Mouse (Mus musculus) spleen, adult 2 months (tissue): ENCODE measurements around the gene Mocs2. TPM values are rescaled to one million over a fixed set of nuclear protein-coding genes. Genes with fewer than 3 reads are reported as not detected.

Experiments used
- DNase-seq, 2 experiments: peaks; one replicate each; pipeline versions ENCODE4 v3.0.0 to v3.0.0-alpha.2; 2012 to 2021; ENCODE audit warnings: low spot score in 2 of 2, low read depth in 1 of 2
- H3K27ac ChIP-seq: fragments of 200-500 bp; 2 replicates; pipeline ENCODE4 v1.5.1; 2012; ENCODE audit warnings: low read length, inconsistent platforms; ENCODE audit not compliant: insufficient read depth
- H3K27me3 ChIP-seq: fragments of 200-500 bp; 2 replicates; pipeline ENCODE4 v1.6.1; 2012; ENCODE audit warnings: mild to moderate bottlenecking, moderate library complexity, low read length, inconsistent platforms; ENCODE audit not compliant: control insufficient read depth, insufficient read depth
- H3K36me3 ChIP-seq: fragments of 200-500 bp; 2 replicates; pipeline ENCODE4 v1.6.1; 2012; ENCODE audit warnings: mild to moderate bottlenecking, low read length, inconsistent platforms; ENCODE audit not compliant: control insufficient read depth, insufficient read depth
- H3K4me1 ChIP-seq: fragments of 200-500 bp; 2 replicates; pipeline ENCODE4 v1.6.1; 2011; ENCODE audit warnings: inconsistent platforms; ENCODE audit not compliant: control insufficient read depth, insufficient read depth, insufficient read length
- H3K4me3 ChIP-seq: fragments of 200-500 bp; 2 replicates; pipeline ENCODE4 v1.5.1; 2011; ENCODE audit warnings: mild to moderate bottlenecking, inconsistent platforms; ENCODE audit not compliant: insufficient read depth, insufficient read length; ENCODE audit errors: extremely low read depth
- CTCF ChIP-seq: fragments of 200-500 bp; IDR thresholded peaks from 2 replicates; pipeline ENCODE4 v1.5.1; 2011; ENCODE audit warnings: mild to moderate bottlenecking, inconsistent platforms; ENCODE audit not compliant: insufficient read depth, insufficient read length, insufficient replicate concordance; ENCODE audit errors: extremely low read depth
- POLR2A ChIP-seq: fragments of 200-500 bp; IDR thresholded peaks from 2 replicates; pipeline ENCODE4 v1.6.1; 2011; ENCODE audit warnings: low read depth, low read length, inconsistent platforms
- WGBS: fragments of 180-500 bp; shearing (Covaris S2); methylation state at CpG from one replicate; pipeline ENCODE4 v1.1.7; 2018; 5-methylcytosine and 5-hydroxymethylcytosine counted together
- polyA plus RNA-seq: library from polyadenylated mRNA; depleted of rRNA; stranded (reverse); fragments of >200 nt; gene quantifications from 2 replicates; pipeline ENCODE4 v1.2.3, GENCODE M21; 2012

The Mocs2 gene
- polyA plus RNA-seq, 1 experiment = 6.2 TPM

- H3K27ac ChIP-seq = no peak overlapping the region
- no peaks in the 10 kb centered on the region for H3K27me3 ChIP-seq
- DNase-seq = no peak
Observed at GRCm38 (mm10) chr13:114852264-114853111, 34.5 kb downstream of the Mocs2 start.

DNA sequence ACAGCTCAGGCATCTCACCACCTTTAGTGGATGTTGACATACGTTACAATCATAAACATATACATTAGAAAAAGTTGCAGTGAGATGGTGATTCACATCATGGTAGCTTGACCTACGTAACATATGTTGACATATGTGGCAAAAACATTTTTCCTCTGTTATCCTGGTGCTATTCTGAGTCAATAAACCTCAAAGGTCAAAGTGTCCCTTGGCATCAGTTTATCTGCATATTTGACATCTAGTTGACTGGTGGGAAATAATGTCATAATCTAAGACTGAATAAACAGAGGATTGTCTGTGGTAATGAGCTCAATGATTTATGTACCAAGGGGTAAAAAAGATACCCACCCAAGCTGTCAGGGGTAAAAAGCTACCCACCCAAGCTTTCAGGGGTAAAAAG is 35.1 kb downstream of the Mocs2 start:
- Histone ChIP-seq H3K4me1 (no peaks in the 10 kb centered on the region), H3K36me3 (no peaks in the 10 kb centered on the region), H3K4me3 (no peak overlapping the region), H3K27ac (no peak overlapping the region), H3K27me3 (no peaks in the 10 kb centered on the region)
- 91% methylated on average over 2 of the region's 2 CpGs for WGBS
- no peak for DNase-seq
- TF ChIP-seq CTCF (no peak), POLR2A (no peak)

More at GRCm38 (mm10) chr13:114852264-114853111, 34.5 kb downstream of the Mocs2 start:
- 86% methylated on average over 6 of the region's 6 CpGs for WGBS
- Histone ChIP-seq H3K4me1 (no peaks in the 10 kb centered on the region), H3K36me3 (no peaks in the 10 kb centered on the region), H3K4me3 (no peak overlapping the region)
- TF ChIP-seq POLR2A = no peak

DNA sequence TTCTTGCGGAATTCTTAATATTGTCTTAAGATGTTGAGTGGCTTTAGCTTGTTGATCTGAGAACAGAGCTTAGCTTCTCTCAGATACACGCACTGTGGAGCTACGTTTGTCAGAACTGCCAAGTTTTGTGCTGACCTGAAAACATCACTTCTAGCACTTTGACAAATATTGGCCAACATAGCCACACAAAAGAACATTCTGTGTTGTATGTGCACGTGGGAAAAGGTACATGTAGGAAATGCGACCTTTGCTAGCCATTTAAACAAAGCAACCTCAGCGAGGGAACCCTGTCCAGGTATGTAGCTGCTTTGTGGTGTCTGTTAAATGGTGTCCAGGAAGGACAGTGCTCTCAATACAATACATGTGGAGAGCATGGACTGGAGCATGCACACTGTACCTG is 36.0 kb downstream of the Mocs2 start:
- no peaks in the 10 kb centered on the region for H3K4me1 ChIP-seq
- WGBS = 90% methylated on average over 6 of the region's 6 CpGs
- H3K4me3 ChIP-seq = no peak overlapping the region
- TF ChIP-seq CTCF (no peak), POLR2A (no peak)
- no peaks in the 10 kb centered on the region for H3K27me3 ChIP-seq
- H3K27ac ChIP-seq = no peak overlapping the region
- no peak for DNase-seq
- no peaks in the 10 kb centered on the region for H3K36me3 ChIP-seq

GRCm38 (mm10) chr13:114854428-114854827 is 36.4 kb downstream of the Mocs2 start:
- H3K27ac ChIP-seq = no peak overlapping the region
- no peaks in the 10 kb centered on the region for H3K4me1 ChIP-seq
- no peaks in the 10 kb centered on the region for H3K27me3 ChIP-seq
- H3K36me3 ChIP-seq = no peaks in the 10 kb centered on the region
- 93% methylated on average over 3 of the region's 3 CpGs for WGBS
- no peak overlapping the region for H3K4me3 ChIP-seq
- TF ChIP-seq POLR2A (no peak), CTCF (no peak)
- no peak for DNase-seq

DNA sequence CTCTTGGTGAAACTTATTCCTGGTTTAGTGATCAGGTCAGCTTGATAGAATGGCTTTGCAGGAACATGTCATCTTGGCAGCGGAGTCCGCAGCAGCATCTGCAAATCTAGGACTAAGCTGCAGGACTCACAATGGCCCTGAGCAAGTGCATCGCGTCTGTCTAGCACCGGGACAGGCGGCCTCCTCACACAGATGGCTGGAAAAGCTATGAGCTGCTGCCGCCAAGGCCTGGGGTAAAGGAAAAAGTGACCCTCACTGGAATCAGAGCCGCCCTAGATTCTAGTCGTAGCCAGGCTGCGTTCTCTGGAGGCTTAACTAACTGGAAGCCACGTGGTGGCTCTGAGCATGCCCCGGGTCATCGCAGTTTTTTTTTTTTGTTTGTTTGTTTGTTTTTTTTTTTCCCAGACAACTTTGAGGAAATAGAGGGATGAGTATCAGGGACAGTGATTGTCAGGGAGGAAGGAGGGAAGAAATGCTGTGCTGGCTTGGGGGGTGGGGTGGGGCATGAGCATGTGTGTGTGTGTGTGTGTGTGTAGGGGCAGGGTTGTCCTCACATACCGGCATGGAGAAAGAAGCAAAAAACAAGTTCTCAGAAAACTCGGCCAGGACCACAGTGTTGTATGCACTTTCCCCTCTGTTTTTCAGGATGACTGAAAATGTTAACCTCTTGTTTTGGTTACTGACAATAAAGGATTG is 37.7 kb downstream of the Mocs2 start:
- Histone ChIP-seq H3K4me1 (no peaks in the 10 kb centered on the region), H3K27me3 (no peaks in the 10 kb centered on the region), H3K4me3 (no peak overlapping the region), H3K36me3 (no peaks in the 10 kb centered on the region), H3K27ac (no peak overlapping the region)
- no peak for TF ChIP-seq CTCF
- no peak for TF ChIP-seq POLR2A
- no peak for DNase-seq
- WGBS = 79% methylated on average over 15 of the region's 15 CpGs

GRCm38 (mm10) chr13:114856269-114856627 is 38.2 kb downstream of the Mocs2 start:
- H3K36me3 ChIP-seq = no peaks in the 10 kb centered on the region
- H3K4me3 ChIP-seq = no peak overlapping the region
- no peaks in the 10 kb centered on the region for H3K27me3 ChIP-seq
- no peaks in the 10 kb centered on the region for H3K4me1 ChIP-seq
- 82% methylated on average over 7 of the region's 7 CpGs for WGBS
- H3K27ac ChIP-seq = no peak overlapping the region
- no peak for DNase-seq
- no peak for TF ChIP-seq POLR2A
- TF ChIP-seq CTCF = no peak

DNA sequence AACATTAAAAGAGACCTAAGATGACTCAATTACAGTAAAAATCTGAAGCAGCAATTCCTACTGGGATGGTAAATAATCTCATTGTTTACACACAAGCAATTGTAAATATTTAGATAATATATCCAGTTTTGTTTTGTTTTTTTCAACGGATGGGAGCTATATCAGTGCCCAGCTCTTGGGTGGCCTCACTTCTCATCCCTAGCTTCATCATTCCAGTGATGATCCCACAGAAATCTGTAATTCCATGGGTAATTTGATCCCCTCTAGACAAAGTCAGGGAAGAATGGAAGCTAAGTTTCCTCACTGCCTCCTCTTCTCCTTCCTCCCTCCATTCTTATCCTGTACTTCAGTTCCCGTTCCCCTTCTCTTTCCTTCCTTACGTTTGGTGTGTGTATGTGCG is 39.5 kb downstream of the Mocs2 start:
- Histone ChIP-seq H3K4me3 (no peak overlapping the region), H3K27ac (no peak overlapping the region), H3K4me1 (no peaks in the 10 kb centered on the region), H3K36me3 (no peaks in the 10 kb centered on the region), H3K27me3 (no peaks in the 10 kb centered on the region)
- no peak for DNase-seq
- WGBS = 93% methylated on average over 4 of the region's 4 CpGs
- TF ChIP-seq POLR2A = no peak
- TF ChIP-seq CTCF = no peak
